Mouse (Mus musculus) layer of hippocampus, postnatal 14 days (tissue): Measurements from ENCODE around the gene Col11a1. TPM values are rescaled to one million over a fixed set of nuclear protein-coding genes. Genes with fewer than 3 reads are reported as not detected.

Experiments
- DNase-seq, 2 experiments: peaks; one replicate each; pipeline ENCODE4 v3.0.0; 2021 to 2022; ENCODE audit warnings: low spot score in 2 of 2, mixed read lengths in 1 of 2
- long read RNA-seq, 2 experiments: library from polyadenylated mRNA; stranded (forward); transcript quantifications; one replicate each; pipeline ENCODE4 v2.0.0; 2021
- total RNA-seq, 2 experiments: library from RNA; stranded (reverse); gene quantifications; 2 replicates each; pipeline ENCODE4 v1.2.3; 2021

The Col11a1 gene
- 10 to 100 TPM; 14.6 to 15.9 TPM for total RNA-seq
- long read RNA-seq, experiment 1, partial matches to known transcripts, result 3 of 4 reads
- long read RNA-seq, experiment 1, other reads (novel, unspliced or antisense), result 1 of 4 reads
- long read RNA-seq, experiment 2, partial matches to known transcripts, result 2 of 2 reads
- long read RNA-seq, experiment 2, other reads (novel, unspliced or antisense), result 0 of 2 reads

- DNase-seq, result peak; percentile 57 to 83
Measured at GRCm38 (mm10) chr3:114029971-114030635, at the start of gene Col11a1. Gene Col11a1, plus strand, starts transcription at chr3:114030540.

- no peak for DNase-seq
Measured at GRCm38 (mm10) chr3:113990936-113991335, 39.4 kb upstream of the Col11a1 start.

- DNase-seq, result no peak
Measured at GRCm38 (mm10) chr3:114030886-114031285, 546 bp downstream of the Col11a1 start.

- no peak for DNase-seq
Measured at GRCm38 (mm10) chr3:114031351-114032213, 1.2 kb downstream of the Col11a1 start.

- DNase-seq, result peak; percentile 21 to 66
Measured at GRCm38 (mm10) chr3:114032333-114032732, 2.0 kb downstream of the Col11a1 start.

- no peak for DNase-seq
Measured at GRCm38 (mm10) chr3:114052406-114052805, 22.1 kb downstream of the Col11a1 start.

GRCm38 (mm10) chr3:114053501-114053900 is 23.2 kb downstream of the Col11a1 start:
- no peak for DNase-seq

GRCm38 (mm10) chr3:114065123-114065522 is 34.8 kb downstream of the Col11a1 start:
- DNase-seq, result no peak

- peak; percentile 22 to 45 for DNase-seq
Measured at GRCm38 (mm10) chr3:114065587-114065986, 35.2 kb downstream of the Col11a1 start.

- no peak for DNase-seq
Measured at GRCm38 (mm10) chr3:114099335-114099734, 69.0 kb downstream of the Col11a1 start.

GRCm38 (mm10) chr3:114107099-114107498 is 76.8 kb downstream of the Col11a1 start:
- DNase-seq, result no peak

- peak in 1 of 2 experiments; percentile 16 for DNase-seq
Measured at GRCm38 (mm10) chr3:114147140-114147539, 116.8 kb downstream of the Col11a1 start.

- DNase-seq, result no peak
Measured at GRCm38 (mm10) chr3:114197964-114198750, 167.8 kb downstream of the Col11a1 start.

- no peak for DNase-seq
Measured at GRCm38 (mm10) chr3:114212255-114212654, 181.9 kb downstream of the Col11a1 start.

- no peak for DNase-seq
Measured at GRCm38 (mm10) chr3:114216105-114216504, 185.8 kb downstream of the Col11a1 start.

- peak in 1 of 2 experiments; percentile 26 for DNase-seq
Measured at GRCm38 (mm10) chr3:114229501-114229900, 199.2 kb downstream of the Col11a1 start.
